Mouse (Mus musculus) megakaryocyte-erythroid progenitor cell, adult 5 weeks (primary cell): ENCODE data around the gene Klk15. TPM values are rescaled to one million over a fixed set of nuclear protein-coding genes. Genes with fewer than 3 reads are reported as not detected.

Experiments used
- polyA plus RNA-seq: library from polyadenylated mRNA; stranded (reverse); fragments of >175 nt; gene quantifications from 2 replicates; pipeline ENCODE4 v1.2.3, GENCODE M21; 2012

Gene Klk15
- not detected in 2 replicates for polyA plus RNA-seq

DNA sequence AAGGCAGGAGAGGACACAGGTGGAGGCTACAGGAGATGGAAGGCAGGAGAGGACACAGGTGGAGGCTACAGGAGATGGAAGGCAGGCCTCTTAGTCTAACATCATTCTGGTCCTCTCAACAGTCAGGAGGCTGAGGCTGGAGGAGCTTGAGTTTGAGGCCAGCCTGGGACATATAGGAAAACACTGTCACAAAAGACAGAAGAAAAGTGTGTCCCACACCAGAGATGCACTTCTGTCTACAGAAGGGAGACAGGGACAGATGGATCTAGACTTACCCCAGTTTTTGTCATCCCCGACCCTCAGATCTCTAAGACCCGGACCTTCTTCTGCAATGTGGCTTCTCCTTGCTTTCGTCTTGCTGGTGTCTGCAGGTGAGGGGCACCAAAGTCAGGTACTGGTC lies at the start of gene Klk15:
Gene Klk15 (plus strand): TSS at position 301 of the 400 bp plus-strand sequence.

GRCm38 (mm10) chr7:43950364-43950763 lies 16.8 kb downstream of the Klk15 start, which contains the start of gene Klk1b8:
Gene Klk1b8 (plus strand): TSS chr7:43950664.

GRCm38 (mm10) chr7:43966451-43966850 lies 32.9 kb downstream of the Klk15 start, which contains the start of gene Klk1b1:
Gene Klk1b1 (plus strand): TSS chr7:43966751.

GRCm38 (mm10) chr7:43975761-43976160 lies 42.2 kb downstream of the Klk15 start, which contains the start of gene Klk1b9:
Gene Klk1b9 (plus strand): TSS chr7:43976061.

Other genes starting within 250 kb of the Klk15 start
- gene Klk14, start 243.3 kb upstream of the Klk15 start, polyA plus RNA-seq: not detected in 2 replicates
- not detected in 2 replicates for gene Klk13, start 221.2 kb upstream of the Klk15 start, polyA plus RNA-seq
- not detected in 2 replicates for gene Klk12, start 164.8 kb upstream of the Klk15 start, polyA plus RNA-seq
- not detected in 2 replicates for gene Klk11, start 159.1 kb upstream of the Klk15 start, polyA plus RNA-seq
- 0.06 TPM in 1 of 2 replicates, not detected in the other for gene Klk10, start 152.7 kb upstream of the Klk15 start, polyA plus RNA-seq
- gene Klk9, start 141.8 kb upstream of the Klk15 start, polyA plus RNA-seq: not detected in 2 replicates
- gene Klk8, start 136.2 kb upstream of the Klk15 start, polyA plus RNA-seq: 25.3 and 55.0 TPM in 2 replicates
- not detected in 2 replicates for gene Klk7, start 122.4 kb upstream of the Klk15 start, polyA plus RNA-seq
- gene Klk6, start 109.2 kb upstream of the Klk15 start, polyA plus RNA-seq: not detected in 2 replicates
- gene Klk5, start 91.8 kb upstream of the Klk15 start, polyA plus RNA-seq: not detected in 2 replicates
- gene Klk4, start 52.6 kb upstream of the Klk15 start, polyA plus RNA-seq: not detected in 2 replicates
- gene Klk1b8, start 16.9 kb downstream of the Klk15 start, polyA plus RNA-seq: not detected in 2 replicates
- not detected in 2 replicates for gene Klk1b1, start 33.0 kb downstream of the Klk15 start, polyA plus RNA-seq
- not detected in 2 replicates for gene Klk1b9, start 42.3 kb downstream of the Klk15 start, polyA plus RNA-seq
- gene Klk1b11, start 62.1 kb downstream of the Klk15 start, polyA plus RNA-seq: 0.15 TPM in 1 of 2 replicates, not detected in the other
- gene Klk1b26, start 78.4 kb downstream of the Klk15 start, polyA plus RNA-seq: not detected in 2 replicates
- gene Klk1b27, start 118.5 kb downstream of the Klk15 start, polyA plus RNA-seq: not detected in 2 replicates
- gene Klk1b21, start 168.6 kb downstream of the Klk15 start, polyA plus RNA-seq: not detected in 2 replicates
- gene Klk1b22, start 178.9 kb downstream of the Klk15 start, polyA plus RNA-seq: not detected in 2 replicates
- gene Klk1b16, start 203.0 kb downstream of the Klk15 start, polyA plus RNA-seq: not detected in 2 replicates